Mouse (Mus musculus): ENCODE measurements around the gene Olfr1201.

DNA sequence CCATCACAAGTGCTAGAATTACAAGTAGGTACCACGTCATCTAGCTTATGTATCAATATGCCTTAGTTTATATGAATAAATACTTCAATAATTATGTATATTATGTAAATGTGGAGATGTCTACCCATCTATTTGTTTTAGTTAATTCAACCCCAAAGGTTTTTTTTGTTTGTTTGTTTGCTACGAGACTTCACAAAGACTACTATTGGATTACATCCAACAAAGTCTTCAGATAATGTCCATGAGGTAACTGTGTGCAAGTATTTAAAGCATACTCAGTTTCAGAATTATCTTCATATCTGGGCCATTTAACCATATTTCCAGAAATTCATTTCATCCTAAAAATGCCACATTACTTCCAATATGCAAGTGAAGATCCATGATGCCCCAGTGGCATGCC, 36.6 kb downstream of the Olfr1201 start, which contains the start of gene Olfr1205:
- no peak for TF ChIP-seq CTCF (IDR thresholded peaks at IDR 0.05)
- TF ChIP-seq EP300 (IDR thresholded peaks at IDR 0.05; ENCODE audit: insufficient read depth, low read depth, low read length) = no peak
